Mouse (Mus musculus): Measurements from ENCODE around the gene Lamc1. TPM values are rescaled to one million over a fixed set of nuclear protein-coding genes. Genes with fewer than 3 reads are reported as not detected.

Gene Lamc1
- polyA plus RNA-seq, 1 experiment = 30.3 TPM

DNA sequence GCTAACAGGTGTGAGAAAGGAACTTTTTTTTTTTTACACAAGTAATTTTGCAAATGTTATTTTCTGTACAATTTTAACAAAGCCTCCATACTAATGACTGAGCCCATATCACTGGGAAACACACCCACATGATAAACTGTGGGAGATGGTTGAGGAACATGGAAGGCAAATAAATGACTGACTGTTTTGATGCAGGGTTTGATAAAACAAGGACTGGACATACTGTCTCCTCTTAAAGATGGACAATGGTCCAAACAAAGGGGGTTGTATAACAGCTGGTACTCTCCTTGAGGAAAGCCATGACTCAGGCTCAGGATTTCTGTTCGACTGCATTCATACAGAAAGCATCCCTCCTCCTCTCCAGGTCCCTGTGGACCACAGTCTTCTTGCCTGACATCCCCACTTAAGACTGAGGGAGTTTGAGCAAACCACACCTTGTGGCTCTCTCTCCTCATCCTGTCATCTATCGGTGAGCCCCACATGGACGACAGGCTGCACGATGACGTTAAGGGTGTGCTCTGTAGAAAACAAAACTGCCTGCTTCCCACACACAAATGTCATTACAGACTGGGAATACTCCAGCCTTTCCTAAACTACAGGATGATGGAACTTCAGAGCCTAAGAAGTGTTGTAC is 50.1 kb downstream of the Lamc1 start:
- no peak overlapping the region for H3K27ac ChIP-seq (ENCODE audit: control insufficient read depth, insufficient read depth, low read length)
- no peaks in the 10 kb centered on the region for H3K4me1 ChIP-seq (replicated peaks; ENCODE audit: control insufficient read depth, insufficient read depth, low read length)

DNA sequence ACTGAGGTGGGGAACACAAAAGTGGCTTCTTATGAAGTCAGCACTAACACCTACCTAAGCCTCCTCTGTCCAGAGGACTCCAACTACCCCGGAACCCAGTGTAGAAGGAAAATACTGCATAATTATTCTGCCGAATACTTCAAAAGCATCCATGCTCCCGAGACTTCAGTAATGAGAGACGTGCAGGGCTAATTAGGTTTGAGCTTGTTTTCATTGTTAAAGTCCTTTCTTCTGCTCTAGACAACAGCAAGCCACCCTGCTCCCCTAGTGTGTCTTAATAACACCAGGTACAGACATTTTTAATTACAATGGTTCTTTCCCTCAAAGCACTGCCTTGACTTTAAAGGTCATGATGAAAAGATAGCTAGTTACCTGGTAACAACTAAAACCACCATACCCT is 51.1 kb downstream of the Lamc1 start:
- H3K4me1 ChIP-seq (replicated peaks; ENCODE audit: control insufficient read depth, insufficient read depth, low read length) = no peaks in the 10 kb centered on the region
- DNase-seq = no peak

More for the DNA sequence above, 50.1 kb downstream of the Lamc1 start:
- DNase-seq = no peak
- no peak overlapping the region for H3K4me3 ChIP-seq (ENCODE audit: control insufficient read depth, insufficient read depth, low read length)
- no peak for TF ChIP-seq POLR2A (IDR thresholded peaks at IDR 0.05; ENCODE audit: control insufficient read depth, extremely low read depth, insufficient read depth, low read length, poor library complexity)
- TF ChIP-seq CTCF (IDR thresholded peaks at IDR 0.05; ENCODE audit: borderline replicate concordance, control insufficient read depth, extremely low read depth, insufficient read depth, low read length, poor library complexity) = no peak
- H3K36me3 ChIP-seq (ENCODE audit: control insufficient read depth, insufficient read depth, low read length) = no peaks in the 10 kb centered on the region
- H3K27me3 ChIP-seq (ENCODE audit: control insufficient read depth, insufficient read depth, low read length) = no peaks in the 10 kb centered on the region
- 95% methylated on average over 5 of the region's 5 CpGs for WGBS

DNA sequence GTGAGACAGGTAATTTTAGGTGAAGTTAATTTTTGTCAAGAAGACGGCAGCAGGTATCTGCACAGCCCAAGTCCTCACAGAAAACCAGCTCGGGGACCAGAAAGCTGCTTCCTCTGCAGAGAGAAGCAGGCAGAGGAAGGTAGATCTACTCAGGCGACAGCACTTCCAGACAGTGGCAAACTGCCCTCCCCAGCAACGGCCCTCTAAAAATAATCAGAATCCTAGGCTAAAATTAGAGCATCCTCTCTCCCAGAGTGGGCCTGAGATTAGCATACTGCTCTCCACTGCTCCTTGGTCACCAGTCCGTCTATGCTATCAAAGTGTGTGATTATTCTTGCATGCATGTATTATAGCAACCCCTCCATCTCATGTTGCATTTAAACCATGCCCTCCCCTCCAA is 52.2 kb downstream of the Lamc1 start:
- H3K36me3 ChIP-seq (ENCODE audit: control insufficient read depth, insufficient read depth, low read length) = no peaks in the 10 kb centered on the region
- no peaks in the 10 kb centered on the region for H3K27me3 ChIP-seq (ENCODE audit: control insufficient read depth, insufficient read depth, low read length)
- no peak overlapping the region for H3K27ac ChIP-seq (ENCODE audit: control insufficient read depth, insufficient read depth, low read length)
- H3K4me3 ChIP-seq (ENCODE audit: control insufficient read depth, insufficient read depth, low read length) = no peak overlapping the region
- 84% methylated on average over 5 of the region's 5 CpGs for WGBS
- TF ChIP-seq POLR2A (IDR thresholded peaks at IDR 0.05; ENCODE audit: control insufficient read depth, extremely low read depth, insufficient read depth, low read length, poor library complexity) = no peak
- TF ChIP-seq CTCF (IDR thresholded peaks at IDR 0.05; ENCODE audit: borderline replicate concordance, control insufficient read depth, extremely low read depth, insufficient read depth, low read length, poor library complexity) = no peak
- no peak for DNase-seq
- no peaks in the 10 kb centered on the region for H3K4me1 ChIP-seq (replicated peaks; ENCODE audit: control insufficient read depth, insufficient read depth, low read length)

More for the DNA sequence above, 51.1 kb downstream of the Lamc1 start:
- Histone ChIP-seq H3K36me3 (ENCODE audit: control insufficient read depth, insufficient read depth, low read length) (no peaks in the 10 kb centered on the region), H3K27ac (ENCODE audit: control insufficient read depth, insufficient read depth, low read length) (no peak overlapping the region), H3K27me3 (ENCODE audit: control insufficient read depth, insufficient read depth, low read length) (no peaks in the 10 kb centered on the region), H3K4me3 (ENCODE audit: control insufficient read depth, insufficient read depth, low read length) (no peak overlapping the region)
- TF ChIP-seq POLR2A (IDR thresholded peaks at IDR 0.05; ENCODE audit: control insufficient read depth, extremely low read depth, insufficient read depth, low read length, poor library complexity) (no peak), CTCF (IDR thresholded peaks at IDR 0.05; ENCODE audit: borderline replicate concordance, control insufficient read depth, extremely low read depth, insufficient read depth, low read length, poor library complexity) (no peak)
- 99% methylated on average over 4 of the region's 4 CpGs for WGBS

DNA sequence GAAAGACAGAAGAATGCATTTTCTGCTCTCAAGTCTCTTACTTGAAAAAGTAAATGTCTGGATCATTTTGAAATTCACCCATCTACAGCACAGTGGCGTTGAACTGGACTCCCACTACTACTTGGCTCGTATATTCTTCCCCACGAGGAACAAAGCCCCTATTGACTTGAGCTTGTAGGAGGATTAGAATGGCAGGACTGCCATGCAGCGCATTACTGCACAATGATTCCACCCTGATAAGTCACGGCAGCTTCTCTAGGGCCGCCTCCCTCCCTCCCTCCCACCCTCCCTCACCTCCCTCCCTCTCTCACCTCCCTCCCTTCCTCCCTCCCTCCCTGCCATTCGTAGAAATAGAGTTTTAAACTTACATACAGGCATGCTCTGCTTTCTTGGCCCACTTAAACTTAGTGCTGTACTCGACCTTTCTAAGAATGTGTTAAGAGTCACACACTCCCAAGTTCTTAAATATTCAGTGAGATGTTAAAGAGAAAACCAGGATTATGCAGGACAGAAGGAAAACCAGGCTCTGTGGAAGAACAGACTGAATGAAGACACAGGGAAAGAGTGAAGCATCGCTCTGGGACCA is 54.5 kb downstream of the Lamc1 start:
- 78% methylated on average over 9 of the region's 9 CpGs for WGBS
- Histone ChIP-seq H3K27me3 (ENCODE audit: control insufficient read depth, insufficient read depth, low read length) (no peaks in the 10 kb centered on the region), H3K4me3 (ENCODE audit: control insufficient read depth, insufficient read depth, low read length) (no peak overlapping the region), H3K4me1 (replicated peaks; ENCODE audit: control insufficient read depth, insufficient read depth, low read length) (peaks cover 5% of the 10 kb centered on the region; the same call in 1 of the 2 replicates), H3K27ac (ENCODE audit: control insufficient read depth, insufficient read depth, low read length) (no peak overlapping the region), H3K36me3 (ENCODE audit: control insufficient read depth, insufficient read depth, low read length) (no peaks in the 10 kb centered on the region)
- TF ChIP-seq POLR2A (IDR thresholded peaks at IDR 0.05; ENCODE audit: control insufficient read depth, extremely low read depth, insufficient read depth, low read length, poor library complexity) = no peak
- TF ChIP-seq CTCF (IDR thresholded peaks at IDR 0.05; ENCODE audit: borderline replicate concordance, control insufficient read depth, extremely low read depth, insufficient read depth, low read length, poor library complexity) = no peak
- no peak for DNase-seq

DNA sequence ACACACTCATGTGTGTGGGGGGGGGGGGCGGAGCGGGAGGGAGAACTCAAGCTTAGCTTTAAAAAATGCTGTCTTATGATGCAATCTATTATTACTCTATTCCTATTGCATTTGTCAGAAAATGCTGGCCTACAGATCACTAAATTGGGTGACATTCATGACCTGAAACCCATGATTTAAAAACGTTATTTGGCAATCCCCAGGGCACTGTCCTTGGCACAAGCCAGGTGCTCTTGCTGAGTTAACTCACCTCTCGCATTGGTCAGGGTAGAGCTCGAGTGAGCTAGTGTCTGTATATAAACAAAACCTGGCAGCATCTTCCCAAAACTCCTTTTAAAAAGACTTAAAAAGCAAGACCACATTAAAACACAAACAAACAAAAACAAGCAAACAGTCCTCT is 57.1 kb downstream of the Lamc1 start:
- no peak for DNase-seq
- Histone ChIP-seq H3K27ac (ENCODE audit: control insufficient read depth, insufficient read depth, low read length) (no peak overlapping the region), H3K4me3 (ENCODE audit: control insufficient read depth, insufficient read depth, low read length) (no peak overlapping the region), H3K4me1 (replicated peaks; ENCODE audit: control insufficient read depth, insufficient read depth, low read length) (peaks cover 5% of the 10 kb centered on the region; the same call in 1 of the 2 replicates), H3K36me3 (ENCODE audit: control insufficient read depth, insufficient read depth, low read length) (no peaks in the 10 kb centered on the region), H3K27me3 (ENCODE audit: control insufficient read depth, insufficient read depth, low read length) (no peaks in the 10 kb centered on the region)
- TF ChIP-seq CTCF (IDR thresholded peaks at IDR 0.05; ENCODE audit: borderline replicate concordance, control insufficient read depth, extremely low read depth, insufficient read depth, low read length, poor library complexity) (no peak), POLR2A (IDR thresholded peaks at IDR 0.05; ENCODE audit: control insufficient read depth, extremely low read depth, insufficient read depth, low read length, poor library complexity) (no peak)
- WGBS = 93% methylated on average over 5 of the region's 5 CpGs

DNA sequence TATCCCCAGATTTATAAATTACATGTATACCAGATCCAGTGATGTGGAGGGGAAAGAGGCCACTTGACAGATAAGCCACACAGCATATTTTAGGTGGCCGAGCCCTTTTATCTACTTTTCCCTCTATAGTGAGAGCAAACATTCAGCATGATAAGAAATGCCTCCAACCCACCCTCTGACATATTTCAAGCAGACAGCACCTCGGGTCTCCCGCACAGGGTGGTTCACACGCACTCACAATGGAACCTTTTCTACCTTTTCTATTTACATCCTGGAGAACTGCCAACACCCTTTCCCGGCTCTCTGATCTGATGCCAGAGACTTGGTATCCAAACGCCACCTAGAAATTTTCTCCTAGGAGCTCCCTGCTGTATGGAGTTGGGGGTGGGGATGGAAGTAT is 58.0 kb downstream of the Lamc1 start:
- Histone ChIP-seq H3K4me3 (ENCODE audit: control insufficient read depth, insufficient read depth, low read length) (no peak overlapping the region), H3K27me3 (ENCODE audit: control insufficient read depth, insufficient read depth, low read length) (no peaks in the 10 kb centered on the region), H3K4me1 (replicated peaks; ENCODE audit: control insufficient read depth, insufficient read depth, low read length) (peaks cover 5% of the 10 kb centered on the region; the same call in 1 of the 2 replicates), H3K27ac (ENCODE audit: control insufficient read depth, insufficient read depth, low read length) (no peak overlapping the region), H3K36me3 (ENCODE audit: control insufficient read depth, insufficient read depth, low read length) (no peaks in the 10 kb centered on the region)
- TF ChIP-seq POLR2A (IDR thresholded peaks at IDR 0.05; ENCODE audit: control insufficient read depth, extremely low read depth, insufficient read depth, low read length, poor library complexity) (no peak), CTCF (IDR thresholded peaks at IDR 0.05; ENCODE audit: borderline replicate concordance, control insufficient read depth, extremely low read depth, insufficient read depth, low read length, poor library complexity) (no peak)
- no peak for DNase-seq
- 84% methylated on average over 6 of the region's 6 CpGs for WGBS

Measured in thymus, adult 2 months (tissue).